8 mouse cellular contexts compared by ENCODE assay signal in the genomic region with DNA sequence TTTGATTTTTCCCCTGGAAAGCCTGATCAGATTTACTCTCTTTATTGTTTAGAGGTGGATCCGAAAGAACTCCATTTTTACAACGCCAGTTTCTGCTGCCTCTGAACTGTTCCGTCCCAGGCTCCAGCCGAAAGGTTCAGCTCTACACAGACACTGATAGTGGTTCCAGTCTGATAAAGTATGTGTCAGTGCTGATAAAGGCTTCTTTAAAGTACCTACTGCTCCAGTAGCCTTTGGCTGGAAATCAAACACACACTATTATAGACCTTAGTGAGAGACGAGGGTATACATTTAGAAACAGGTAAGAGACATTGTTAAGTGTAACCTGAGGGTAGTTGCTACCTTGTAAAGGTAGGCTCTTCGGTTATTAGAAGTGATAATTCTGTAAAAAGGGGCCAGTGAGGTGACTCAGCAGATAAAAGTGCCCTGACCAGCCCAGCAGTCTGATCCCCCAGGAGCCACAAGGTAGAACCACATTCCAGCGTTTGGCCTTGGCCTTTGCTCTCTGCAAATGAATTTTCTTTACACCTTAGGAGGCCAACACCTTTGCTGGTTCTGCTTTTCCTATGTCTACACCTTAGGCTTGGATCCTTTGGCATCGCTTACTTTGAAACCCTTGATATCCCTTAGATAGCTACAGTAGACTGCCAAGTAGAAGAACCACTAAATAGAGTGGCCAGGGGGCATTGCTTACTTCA. TPM values are rescaled to one million over a fixed set of nuclear protein-coding genes. Genes with fewer than 3 reads are reported as not detected.
A peak's percentile ranks its signal among the peaks of the same experiment; 100 is the strongest.
DNase-seq lines count a peak whose midpoint lies in the region; ATAC-seq and TF ChIP-seq lines count a peak whose summit lies in the region.

No protein-coding gene starts in this region.

- H3K27ac ChIP-seq in kidney, embryonic 15.5 days, result no peak overlapping the region
- no peak overlapping the region for H3K27ac ChIP-seq in hindbrain, embryonic 16.5 days (ENCODE audit: low read depth, low read length)
- no peak overlapping the region for H3K27ac ChIP-seq in liver, postnatal 0 days (ENCODE audit: low read depth)

- peaks cover 22% of the 10 kb centered on the region for H3K4me1 ChIP-seq in kidney, embryonic 15.5 days
- peaks cover 13% of the 10 kb centered on the region for H3K4me1 ChIP-seq in hindbrain, embryonic 16.5 days (ENCODE audit: control insufficient read depth, insufficient read depth, low read depth, low read length)
- H3K4me1 ChIP-seq in liver, postnatal 0 days (ENCODE audit: insufficient read depth), result peaks cover 30% of the 10 kb centered on the region

- DNase-seq in kidney, adult 8-10 months, result no peak
- DNase-seq in c-Kit-positive CD71-positive TER-119-negative erythroid progenitor cells, embryonic 14.5 days (ENCODE audit: low read depth), result peak; percentile 31
- no peak for DNase-seq in liver, postnatal 0 days
- no peak for DNase-seq in thymus, postnatal 10 days (ENCODE audit: low spot score in 2 of 2)
- no peak for DNase-seq in cerebellum, postnatal 10 days
- DNase-seq in spleen, postnatal 14 days (ENCODE audit: low spot score in 2 of 2), result no peak

- no peak overlapping the region for H3K4me3 ChIP-seq in kidney, embryonic 15.5 days (replicated peaks)
- H3K4me3 ChIP-seq in hindbrain, embryonic 16.5 days (ENCODE audit: low read length), result no peak overlapping the region
- H3K4me3 ChIP-seq in liver, postnatal 0 days (ENCODE audit: low read depth, low read length), result peak overlapping the region; percentile 81; the same call in 1 of the 2 replicates

- no peak for TF ChIP-seq CTCF in liver, postnatal 0 days (IDR thresholded peaks at IDR 0.05; ENCODE audit: low read depth)

- H3K9me3 ChIP-seq in kidney, embryonic 15.5 days (replicated peaks), result no peaks in the 10 kb centered on the region
- no peaks in the 10 kb centered on the region for H3K9me3 ChIP-seq in hindbrain, embryonic 16.5 days (ENCODE audit: control insufficient read depth, low read length)
- H3K9me3 ChIP-seq in liver, postnatal 0 days (ENCODE audit: low read length), result no peaks in the 10 kb centered on the region

- peaks cover 13% of the 10 kb centered on the region; the same call in 1 of the 2 replicates for H3K36me3 ChIP-seq in kidney, embryonic 15.5 days
- peaks cover 5% of the 10 kb centered on the region; the same call in 1 of the 2 replicates for H3K36me3 ChIP-seq in hindbrain, embryonic 16.5 days (ENCODE audit: control insufficient read depth, insufficient read depth, low read length)
- H3K36me3 ChIP-seq in liver, postnatal 0 days (replicated peaks; ENCODE audit: insufficient read depth, low read length), result no peaks in the 10 kb centered on the region

- no peak for TF ChIP-seq EP300 in liver, postnatal 0 days (IDR thresholded peaks at IDR 0.05; ENCODE audit: low read depth)

- peak overlapping the region; percentile 90 for H3K4me2 ChIP-seq in kidney, embryonic 15.5 days
- H3K4me2 ChIP-seq in hindbrain, embryonic 16.5 days (ENCODE audit: low read length), result peak overlapping the region; percentile 77
- H3K4me2 ChIP-seq in liver, postnatal 0 days (ENCODE audit: low read depth, low read length), result peak overlapping the region; percentile 89

- WGBS in kidney, embryonic 15.5 days, result 85% methylated on average over 8 of the region's 8 CpGs
- 85% methylated on average over 8 of the region's 8 CpGs for WGBS in hindbrain, embryonic 16.5 days
- 49% methylated on average over 8 of the region's 8 CpGs for WGBS in liver, postnatal 0 days (ENCODE audit: insufficient replicate concordance)

- no peak for ATAC-seq in kidney, embryonic 15.5 days (replicated peaks; ENCODE audit: low FRiP score)
- no peak for ATAC-seq in hindbrain, embryonic 16.5 days
- no peak for ATAC-seq in liver, postnatal 0 days

- no peaks in the 10 kb centered on the region for H3K27me3 ChIP-seq in kidney, embryonic 15.5 days
- no peaks in the 10 kb centered on the region for H3K27me3 ChIP-seq in hindbrain, embryonic 16.5 days (replicated peaks; ENCODE audit: control insufficient read depth, insufficient read depth, low read length)
- no peaks in the 10 kb centered on the region for H3K27me3 ChIP-seq in liver, postnatal 0 days (ENCODE audit: insufficient read depth, low read length)

- no peak overlapping the region for H3K9ac ChIP-seq in kidney, embryonic 15.5 days
- no peak overlapping the region for H3K9ac ChIP-seq in hindbrain, embryonic 16.5 days (ENCODE audit: low read depth, low read length)
- peak overlapping the region; percentile 40; the same call in 1 of the 2 replicates for H3K9ac ChIP-seq in liver, postnatal 0 days (replicated peaks)

RNA-seq across cellular contexts. Expression of a gene that starts 1.5 kb away (rescaled TPM):
- polyA plus RNA-seq in kidney, embryonic 15.5 days (2015; fragmentation: Nextera tagmentation; extraction: Ambion mirVana), result 1.6 and 1.9 TPM in 2 replicates
- 1.5 and 1.6 TPM in 2 replicates for polyA plus RNA-seq in hindbrain, embryonic 16.5 days (2015; fragmentation: Nextera tagmentation; extraction: Ambion mirVana)
- 0.22 and 0.31 TPM in 2 replicates for polyA plus RNA-seq in liver, postnatal 0 days (2015; fragmentation: Nextera tagmentation; extraction: Ambion mirVana)

RNA-seq across cellular contexts. Expression of a gene that starts 41.1 kb away (rescaled TPM):
- polyA plus RNA-seq in kidney, embryonic 15.5 days (2015; fragmentation: Nextera tagmentation; extraction: Ambion mirVana), result 13.0 and 13.7 TPM in 2 replicates
- polyA plus RNA-seq in hindbrain, embryonic 16.5 days (2015; fragmentation: Nextera tagmentation; extraction: Ambion mirVana), result 9.5 and 11.6 TPM in 2 replicates
- polyA plus RNA-seq in liver, postnatal 0 days (2015; fragmentation: Nextera tagmentation; extraction: Ambion mirVana), result 2.4 and 2.7 TPM in 2 replicates

RNA-seq across cellular contexts. Expression of a gene that starts 54.9 kb away (rescaled TPM):
- polyA plus RNA-seq in kidney, embryonic 15.5 days (2015; fragmentation: Nextera tagmentation; extraction: Ambion mirVana), result 3.8 and 4.3 TPM in 2 replicates
- 1.6 and 1.8 TPM in 2 replicates for polyA plus RNA-seq in hindbrain, embryonic 16.5 days (2015; fragmentation: Nextera tagmentation; extraction: Ambion mirVana)
- 2.7 and 3.2 TPM in 2 replicates for polyA plus RNA-seq in liver, postnatal 0 days (2015; fragmentation: Nextera tagmentation; extraction: Ambion mirVana)
